Mouse (Mus musculus) liver, embryonic 15.5 days (tissue): ENCODE results near the gene Sumo2. TPM values are rescaled to one million over a fixed set of nuclear protein-coding genes. Genes with fewer than 3 reads are reported as not detected.

Experiments
- ATAC-seq: fragments of 200-750 bp; cut with Nextera tagmentation; 2 replicates; pipeline ENCODE4 v1.8.0; 2017; ENCODE audit warnings: moderate number of reproducible peaks, mild to moderate bottlenecking, moderate library complexity; ENCODE audit not compliant: insufficient read depth
- H3K27ac ChIP-seq: fragments of 300-500 bp; sonication (generic); replicated peaks from 2 replicates; pipeline ENCODE4 v1.5.1; 2015; ENCODE audit warnings: mild to moderate bottlenecking, inconsistent platforms
- H3K27me3 ChIP-seq: fragments of 300-500 bp; sonication (generic); 2 replicates; pipeline ENCODE4 v1.6.1; 2015; ENCODE audit warnings: mild to moderate bottlenecking, inconsistent platforms
- H3K36me3 ChIP-seq: fragments of 300-500 bp; sonication (generic); replicated peaks from 2 replicates; pipeline ENCODE4 v1.6.1; 2015; ENCODE audit warnings: moderate library complexity, mild to moderate bottlenecking, inconsistent platforms
- H3K4me1 ChIP-seq: fragments of 300-500 bp; sonication (generic); replicated peaks from 2 replicates; pipeline ENCODE4 v1.6.1; 2015; ENCODE audit warnings: inconsistent platforms
- H3K4me2 ChIP-seq: fragments of 300-500 bp; sonication (generic); 2 replicates; pipeline ENCODE4 v1.6.1; 2015; ENCODE audit warnings: moderate library complexity, mild to moderate bottlenecking, inconsistent platforms
- H3K4me3 ChIP-seq: fragments of 300-500 bp; sonication (generic); replicated peaks from 2 replicates; pipeline ENCODE4 v1.5.1; 2015; ENCODE audit warnings: mild to moderate bottlenecking, inconsistent platforms
- H3K9ac ChIP-seq: fragments of 300-500 bp; sonication (generic); 2 replicates; pipeline ENCODE4 v1.6.1; 2015; ENCODE audit warnings: moderate library complexity, mild to moderate bottlenecking, inconsistent platforms
- H3K9me3 ChIP-seq: fragments of 300-500 bp; sonication (generic); replicated peaks from 2 replicates; pipeline ENCODE4 v1.6.1; 2016; ENCODE audit warnings: inconsistent platforms
- WGBS: fragments of 180-500 bp; shearing (Covaris S2); methylation state at CpG from one replicate; pipeline ENCODE4 v1.1.7; 2015; ENCODE audit warnings: mixed read lengths; ENCODE audit not compliant: insufficient replicate concordance; 5-methylcytosine and 5-hydroxymethylcytosine counted together
- polyA plus RNA-seq: library from polyadenylated mRNA; unstranded; fragments of >200 nt; fragmentation: Nextera tagmentation; extraction: Ambion mirVana; gene quantifications from 2 replicates; pipeline ENCODE4 v1.2.1, GENCODE M21; 2015

Sumo2 gene
- polyA plus RNA-seq, result 301 and 355 TPM in 2 replicates

DNA sequence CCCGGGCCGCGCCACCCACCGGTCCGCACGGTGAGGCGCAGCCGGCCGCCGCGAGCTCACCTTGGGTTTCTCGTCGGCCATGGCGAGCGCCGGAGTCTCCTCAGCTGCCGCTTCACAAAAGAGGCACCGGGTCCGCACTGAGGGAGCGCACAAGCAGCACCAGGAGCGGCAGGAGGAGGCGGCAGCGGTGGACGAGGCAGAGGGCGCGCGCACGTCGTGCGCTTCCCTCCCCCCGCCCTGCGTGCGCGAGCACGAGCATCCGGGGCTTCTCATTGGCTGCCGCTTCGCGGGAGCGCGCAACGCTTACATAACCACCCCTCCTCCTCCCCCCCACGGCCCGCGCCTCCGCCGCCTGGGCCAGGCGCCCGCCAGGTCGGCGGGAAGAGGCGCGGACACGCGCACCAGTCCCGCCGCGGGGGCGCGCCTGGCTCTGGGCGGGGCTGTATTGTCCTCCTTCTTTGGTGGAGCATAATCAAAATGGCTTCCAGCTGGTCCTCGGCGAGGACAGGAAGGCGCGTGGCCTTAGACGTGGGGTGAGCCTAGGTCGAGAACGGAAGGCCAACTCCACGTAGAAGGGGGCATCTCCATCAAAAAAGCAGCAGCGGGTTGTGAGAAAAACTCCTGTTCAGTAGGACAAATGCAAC is at the start of gene Sumo2:
Gene Sumo2, minus strand, starts transcription at position 239 of the 644 bp plus-strand sequence.
- no peaks in the 10 kb centered on the region for H3K9me3 ChIP-seq
- H3K9ac ChIP-seq, result peak within 1 kb of the TSS; percentile 99
- H3K4me1 ChIP-seq, result peaks cover 43% of the 10 kb centered on the region
- no peaks in the 10 kb centered on the region for H3K27me3 ChIP-seq
- H3K36me3 ChIP-seq, result peaks cover 32% of the 10 kb centered on the region
- peak within 1 kb of the TSS; percentile 100 for H3K4me3 ChIP-seq
- ATAC-seq, result peak; percentile 90
- peak within 1 kb of the TSS; percentile 79 for H3K4me2 ChIP-seq
- WGBS, result under 1% methylated on average over 63 of the region's 70 CpGs
- peak within 1 kb of the TSS; percentile 100 for H3K27ac ChIP-seq

DNA sequence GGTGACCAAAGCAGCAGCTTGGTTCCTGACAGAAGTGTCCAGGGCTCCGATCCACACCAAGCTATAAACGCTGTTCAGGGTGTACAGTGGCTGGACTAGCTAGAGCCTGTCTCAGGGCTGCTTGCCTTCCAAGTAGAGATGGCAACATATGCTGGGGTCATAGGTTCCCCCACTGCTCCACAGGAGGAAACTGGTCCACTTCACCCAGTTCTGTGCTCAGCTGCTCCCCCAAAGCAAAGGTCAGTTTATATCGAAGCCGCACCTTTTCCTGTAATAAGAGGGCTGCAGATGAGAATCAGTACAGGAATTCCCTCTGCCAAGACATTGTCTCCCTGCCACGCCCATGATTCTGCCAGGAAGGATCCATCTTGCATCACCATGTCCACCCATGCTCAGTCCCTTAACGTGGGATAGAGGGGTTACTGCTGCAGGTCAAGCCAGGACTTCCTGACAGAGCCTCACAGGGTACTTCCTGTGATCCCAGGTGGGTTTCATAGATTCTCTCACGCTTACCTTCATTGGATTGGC is 49.6 kb upstream of the Sumo2 start:
- Histone ChIP-seq H3K27me3 (no peaks in the 10 kb centered on the region), H3K4me1 (no peaks in the 10 kb centered on the region), H3K36me3 (peaks cover 98% of the 10 kb centered on the region), H3K27ac (no peak overlapping the region), H3K4me2 (no peak overlapping the region), H3K9me3 (no peaks in the 10 kb centered on the region), H3K9ac (no peak overlapping the region), H3K4me3 (no peak overlapping the region)
- 82% methylated on average over 7 of the region's 7 CpGs for WGBS
- ATAC-seq, result no peak

GRCm38 (mm10) chr11:115584376-115585073 is 48.4 kb upstream of the Sumo2 start:
- no peaks in the 10 kb centered on the region for H3K9me3 ChIP-seq
- no peaks in the 10 kb centered on the region for H3K27me3 ChIP-seq
- H3K4me1 ChIP-seq, result no peaks in the 10 kb centered on the region
- no peak for ATAC-seq
- H3K9ac ChIP-seq, result no peak overlapping the region
- peaks cover 98% of the 10 kb centered on the region for H3K36me3 ChIP-seq
- no peak overlapping the region for H3K4me3 ChIP-seq
- no peak overlapping the region for H3K4me2 ChIP-seq
- H3K27ac ChIP-seq, result no peak overlapping the region
- 76% methylated on average over 10 of the region's 10 CpGs for WGBS

DNA sequence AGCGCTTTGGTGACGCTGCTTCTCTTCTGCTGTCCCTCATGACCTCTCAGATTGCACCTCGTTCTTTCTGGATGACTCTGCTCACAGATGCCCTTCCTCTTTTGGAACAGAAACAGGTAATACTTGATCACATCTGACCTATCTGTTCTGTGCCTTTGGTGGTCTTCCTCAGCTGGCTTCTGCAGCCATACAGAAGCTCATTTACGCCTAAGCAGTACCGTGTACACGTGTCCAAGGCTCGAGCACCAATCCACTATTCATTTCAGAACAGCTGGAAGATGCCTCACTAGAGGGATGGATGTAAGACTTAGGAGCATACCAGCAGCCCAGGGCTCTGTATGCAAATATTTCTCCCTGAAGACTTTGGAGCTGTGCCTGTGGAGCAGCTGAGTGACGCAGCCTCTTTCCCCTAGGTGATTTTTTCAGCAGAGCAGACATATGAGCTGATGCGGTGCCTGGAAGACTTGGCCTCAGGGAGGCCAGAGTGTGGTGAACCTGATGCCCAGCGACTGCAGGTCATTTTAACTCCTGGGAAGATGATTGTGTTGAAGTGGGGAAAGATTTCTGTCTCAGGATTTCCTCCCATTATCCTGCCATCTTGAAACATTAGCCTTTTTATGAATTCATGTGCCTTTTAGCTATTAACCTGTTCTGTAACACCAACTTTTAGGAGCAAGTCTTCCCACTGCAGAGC is 47.0 kb upstream of the Sumo2 start:
- Histone ChIP-seq H3K4me3 (no peak overlapping the region), H3K36me3 (peaks cover 100% of the 10 kb centered on the region), H3K4me1 (no peaks in the 10 kb centered on the region), H3K4me2 (no peak overlapping the region), H3K9ac (no peak overlapping the region), H3K27me3 (no peaks in the 10 kb centered on the region), H3K9me3 (no peaks in the 10 kb centered on the region), H3K27ac (no peak overlapping the region)
- ATAC-seq, result no peak
- 77% methylated on average over 10 of the region's 10 CpGs for WGBS

DNA sequence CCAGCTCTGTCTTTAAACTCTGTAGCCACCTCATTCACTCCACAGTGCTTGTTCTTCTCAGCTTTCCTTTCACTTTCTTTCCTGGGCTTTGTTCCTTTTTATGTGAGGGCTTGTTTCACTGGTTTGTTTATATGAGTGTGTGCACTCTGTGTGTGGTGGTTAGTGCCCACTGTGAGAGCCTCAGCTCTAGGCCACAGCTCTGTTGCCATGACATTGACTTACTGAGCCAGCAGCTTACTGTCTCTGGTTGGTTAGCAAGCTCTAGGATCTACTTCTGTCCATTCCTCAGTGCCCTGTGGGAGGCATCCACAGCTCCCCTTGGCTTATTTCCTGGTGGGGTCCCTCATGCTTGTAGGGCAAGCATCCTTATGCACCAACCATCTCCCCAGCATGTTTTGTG is 43.0 kb upstream of the Sumo2 start:
- Histone ChIP-seq H3K9me3 (no peaks in the 10 kb centered on the region), H3K4me3 (no peak overlapping the region), H3K27me3 (no peaks in the 10 kb centered on the region), H3K4me1 (no peaks in the 10 kb centered on the region), H3K9ac (no peak overlapping the region), H3K36me3 (peaks cover 80% of the 10 kb centered on the region), H3K27ac (no peak overlapping the region), H3K4me2 (no peak overlapping the region)
- ATAC-seq, result no peak

GRCm38 (mm10) chr11:115564961-115565360 is 28.9 kb upstream of the Sumo2 start:
- peak overlapping the region; percentile 88 for H3K27ac ChIP-seq
- peak overlapping the region; percentile 93 for H3K4me3 ChIP-seq
- H3K4me2 ChIP-seq, result peak overlapping the region; percentile 81
- H3K9me3 ChIP-seq, result no peaks in the 10 kb centered on the region
- peaks cover 43% of the 10 kb centered on the region for H3K36me3 ChIP-seq
- no peak for ATAC-seq
- 8% methylated on average over 7 of the region's 7 CpGs for WGBS
- peaks cover 43% of the 10 kb centered on the region for H3K4me1 ChIP-seq
- H3K27me3 ChIP-seq, result no peaks in the 10 kb centered on the region
- H3K9ac ChIP-seq, result peak overlapping the region; percentile 82

GRCm38 (mm10) chr11:115564064-115564809 is 28.2 kb upstream of the Sumo2 start, which contains the start of gene Nup85:
TSS of gene Nup85 (plus strand) at chr11:115564434.
- H3K4me1 ChIP-seq, result peaks cover 43% of the 10 kb centered on the region
- no peaks in the 10 kb centered on the region for H3K27me3 ChIP-seq
- H3K36me3 ChIP-seq, result peaks cover 36% of the 10 kb centered on the region
- H3K9ac ChIP-seq, result peak within 1 kb of the TSS; percentile 82
- ATAC-seq, result peak; percentile 97
- no peaks in the 10 kb centered on the region for H3K9me3 ChIP-seq
- WGBS, result under 1% methylated on average over 42 of the region's 42 CpGs
- H3K27ac ChIP-seq, result peak within 1 kb of the TSS; percentile 88
- H3K4me2 ChIP-seq, result peak within 1 kb of the TSS; percentile 81
- H3K4me3 ChIP-seq, result peak within 1 kb of the TSS; percentile 93

DNA sequence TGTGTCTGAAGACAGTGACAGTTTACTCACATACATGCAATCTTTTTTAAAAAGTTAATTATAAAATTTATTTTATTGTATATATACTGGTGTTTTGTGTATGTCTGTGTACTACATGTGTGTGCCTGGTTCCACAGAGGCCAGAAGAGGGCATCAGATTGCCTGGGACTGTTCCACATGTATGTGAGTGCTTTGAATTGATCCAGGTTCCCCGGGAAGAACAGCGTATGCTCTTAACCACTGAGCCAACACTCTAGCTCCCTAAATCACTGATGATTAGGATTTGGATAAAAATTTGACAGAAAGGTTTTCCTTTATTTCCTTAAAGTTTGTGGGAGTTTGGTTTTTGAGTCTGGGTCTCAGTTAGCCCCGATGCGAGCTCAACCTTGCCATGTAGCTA is 27.3 kb upstream of the Sumo2 start:
- Histone ChIP-seq H3K4me2 (peak overlapping the region; percentile 81), H3K27me3 (no peaks in the 10 kb centered on the region), H3K36me3 (peaks cover 28% of the 10 kb centered on the region), H3K4me1 (peaks cover 43% of the 10 kb centered on the region), H3K27ac (peak overlapping the region; percentile 88), H3K9me3 (no peaks in the 10 kb centered on the region), H3K4me3 (peak overlapping the region; percentile 93), H3K9ac (peak overlapping the region; percentile 82)
- peak; percentile 43; the same call in 1 of the 2 replicates for ATAC-seq
- WGBS, result 34% methylated on average over 4 of the region's 4 CpGs

- no peaks in the 10 kb centered on the region for H3K27me3 ChIP-seq
- H3K4me2 ChIP-seq, result no peak overlapping the region
- H3K36me3 ChIP-seq, result no peaks in the 10 kb centered on the region
- no peak for ATAC-seq
- WGBS, result 73% methylated on average over 17 of the region's 17 CpGs
- no peak overlapping the region for H3K4me3 ChIP-seq
- H3K9me3 ChIP-seq, result no peaks in the 10 kb centered on the region
- H3K27ac ChIP-seq, result no peak overlapping the region
- no peaks in the 10 kb centered on the region for H3K4me1 ChIP-seq
- no peak overlapping the region for H3K9ac ChIP-seq
Observed at GRCm38 (mm10) chr11:115555717-115556116, 19.6 kb upstream of the Sumo2 start.

- H3K36me3 ChIP-seq, result no peaks in the 10 kb centered on the region
- WGBS, result 49% methylated on average over 4 of the region's 4 CpGs
- H3K9me3 ChIP-seq, result no peaks in the 10 kb centered on the region
- ATAC-seq, result no peak
- no peak overlapping the region for H3K4me2 ChIP-seq
- H3K9ac ChIP-seq, result no peak overlapping the region
- H3K27ac ChIP-seq, result no peak overlapping the region
- H3K27me3 ChIP-seq, result no peaks in the 10 kb centered on the region
- no peak overlapping the region for H3K4me3 ChIP-seq
- no peaks in the 10 kb centered on the region for H3K4me1 ChIP-seq
Observed at GRCm38 (mm10) chr11:115552783-115553182, 16.7 kb upstream of the Sumo2 start.
